Mouse (Mus musculus): Measurements from ENCODE around the gene Commd4. TPM values are rescaled to one million over a fixed set of nuclear protein-coding genes. Genes with fewer than 3 reads are reported as not detected.
A peak's percentile ranks its signal among the peaks of the same experiment; 100 is the strongest.
"Not testable (repeated sequence)": the region's sequence is repeated elsewhere in the genome, so short reads cannot be mapped to it uniquely, and the experiment has no call there.

The Commd4 gene
- 10 to 100 TPM; 65.5 to 89.4 (median 70.9) TPM for total RNA-seq (2022)

DNA sequence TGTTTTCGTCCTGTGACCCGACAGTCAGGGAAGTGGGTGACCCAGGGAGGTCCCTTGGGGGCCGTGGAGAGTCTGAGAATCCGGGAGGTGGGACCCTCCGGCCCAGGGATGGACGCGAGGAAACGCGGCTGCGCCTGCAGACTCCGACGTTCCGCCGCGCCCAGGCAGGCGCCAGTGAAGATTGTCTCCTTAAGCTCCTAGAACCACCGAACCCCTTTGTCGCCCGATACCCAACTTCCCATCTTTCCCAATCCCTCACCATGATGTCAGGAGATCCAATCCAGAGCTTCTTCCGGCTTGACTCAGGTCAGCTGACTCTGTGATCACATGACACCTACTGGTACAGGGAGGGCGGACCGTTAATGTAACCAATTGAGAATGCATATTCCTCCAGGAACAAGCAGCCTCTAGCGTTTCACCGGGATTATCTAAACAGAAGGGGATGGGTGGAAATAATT is at the start of gene Commd4:
Gene Commd4, minus strand, starts transcription at position 319 of the 458 bp plus-strand sequence.
- peak; percentile 92 for DNase-seq

- DNase-seq = no peak
Measured at GRCm38 (mm10) chr9:57206896-57207295, 48.8 kb upstream of the Commd4 start.

- DNase-seq = not testable (repeated sequence)
Measured at GRCm38 (mm10) chr9:57203571-57203970, 45.4 kb upstream of the Commd4 start.

DNA sequence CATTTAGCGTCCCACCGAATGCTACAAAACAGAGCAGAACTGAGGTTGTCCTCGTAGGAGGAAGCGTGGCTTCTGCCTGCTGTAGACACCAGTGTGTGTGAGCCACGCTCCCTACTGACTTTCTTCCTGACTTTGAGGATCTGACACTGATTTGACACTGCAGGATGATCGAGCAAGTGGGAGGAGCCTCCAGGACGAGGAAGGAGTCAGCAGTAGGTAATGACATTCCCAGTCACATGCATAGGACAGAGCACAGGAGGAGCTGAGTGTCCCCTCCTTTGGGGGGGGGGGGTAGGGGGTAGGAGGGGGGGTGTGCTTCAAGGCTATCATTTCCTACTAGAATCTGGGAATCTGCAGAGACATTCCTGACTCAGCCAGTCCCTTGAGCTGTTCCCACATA is 44.9 kb upstream of the Commd4 start:
- no peak for DNase-seq

DNA sequence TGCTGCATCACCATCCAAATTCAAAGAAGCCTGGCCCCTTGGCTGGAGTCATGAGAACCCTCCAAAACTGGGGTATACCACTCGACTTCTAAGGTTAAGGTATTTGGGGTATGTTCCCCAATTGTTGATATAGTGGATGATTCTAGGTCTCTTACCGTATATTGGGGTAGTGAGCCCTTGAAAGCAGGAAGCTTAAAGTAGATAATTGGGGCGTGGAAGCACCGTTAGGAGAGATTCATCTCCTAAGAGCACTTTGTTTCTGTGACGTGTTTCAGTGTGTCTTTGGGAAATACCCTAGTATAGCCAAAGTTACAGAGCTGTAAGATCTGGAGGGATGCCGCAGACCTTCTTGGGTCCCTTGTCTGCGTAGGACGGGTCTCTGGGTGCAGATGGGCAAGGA is 39.3 kb upstream of the Commd4 start:
- DNase-seq = no peak

DNA sequence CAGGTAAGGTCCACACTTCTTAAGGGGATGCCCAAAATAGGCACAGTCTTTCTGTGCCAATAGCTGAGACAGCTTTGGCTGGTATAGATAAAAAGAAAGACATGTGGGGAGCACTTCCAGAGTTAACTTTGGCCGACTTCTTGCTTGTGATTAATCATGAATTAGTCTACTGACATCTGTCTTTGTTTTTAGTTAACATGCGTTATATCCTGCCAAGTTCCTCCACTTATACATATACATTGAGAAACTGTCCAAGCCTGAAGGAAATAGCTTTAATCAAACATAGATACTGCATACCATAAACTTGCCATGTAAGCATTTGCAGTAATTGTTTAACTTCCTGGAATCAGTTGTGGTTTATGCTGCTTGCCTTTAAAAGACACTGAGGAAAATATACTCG is 38.6 kb upstream of the Commd4 start:
- DNase-seq = no peak

DNA sequence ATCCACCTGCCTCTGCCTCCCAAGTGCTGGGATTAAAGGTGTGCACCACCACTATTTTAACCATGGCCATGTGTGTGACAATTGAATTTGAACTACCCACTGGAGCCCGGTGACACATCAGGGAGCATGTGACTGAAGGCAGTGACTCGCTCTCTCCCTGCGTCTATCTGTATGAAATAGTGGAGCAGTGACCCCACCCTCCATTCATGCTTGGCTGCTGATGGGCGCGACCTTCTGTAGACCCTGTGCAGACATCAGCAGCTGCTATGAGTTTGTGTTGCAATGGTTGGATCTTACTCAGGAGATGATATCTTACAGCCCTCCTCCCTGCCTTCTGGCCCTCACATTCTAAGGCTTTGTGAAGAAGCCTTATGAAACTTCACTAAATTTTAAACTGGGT is 10.3 kb upstream of the Commd4 start:
- no peak for DNase-seq

DNA sequence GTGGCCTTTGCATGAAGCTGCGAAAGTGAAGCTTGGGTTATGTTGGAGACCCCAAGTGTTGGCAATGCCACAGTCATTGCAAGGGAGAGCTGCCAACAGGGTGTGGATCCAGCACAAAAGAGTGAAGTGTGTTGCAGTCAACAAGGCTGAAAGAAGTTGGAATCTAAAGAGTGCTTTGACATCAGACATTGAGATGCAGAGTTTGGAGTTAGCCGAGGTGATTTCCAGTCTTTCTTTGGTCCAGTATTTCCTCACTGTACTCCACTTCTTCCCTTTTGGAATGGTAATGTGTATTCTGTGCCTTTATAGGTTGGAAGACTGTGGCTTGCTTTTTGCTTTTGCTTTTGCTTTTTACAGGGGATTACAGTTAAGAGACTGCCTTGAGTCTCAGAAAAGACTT is 8.0 kb upstream of the Commd4 start:
- DNase-seq = no peak

DNA sequence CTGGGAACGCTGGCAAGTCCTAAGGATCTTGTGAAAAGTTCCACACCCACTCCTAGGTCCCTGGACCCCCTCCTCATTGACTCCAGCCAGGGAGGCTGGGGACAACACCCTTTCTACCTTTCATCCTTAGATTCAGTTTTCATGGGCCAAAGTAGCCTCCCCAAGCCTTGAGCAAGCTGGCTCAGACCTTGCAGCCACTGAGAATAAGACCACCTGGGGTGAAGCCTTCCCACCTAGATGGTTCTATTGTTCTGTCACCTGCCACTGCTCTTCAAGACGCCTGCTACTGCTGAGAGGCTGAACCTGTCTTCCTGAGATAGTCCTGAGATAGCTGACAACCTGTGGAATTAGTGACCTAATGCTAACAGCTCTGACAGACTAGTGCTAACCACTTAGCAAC is 5.0 kb upstream of the Commd4 start:
- no peak for DNase-seq

DNA sequence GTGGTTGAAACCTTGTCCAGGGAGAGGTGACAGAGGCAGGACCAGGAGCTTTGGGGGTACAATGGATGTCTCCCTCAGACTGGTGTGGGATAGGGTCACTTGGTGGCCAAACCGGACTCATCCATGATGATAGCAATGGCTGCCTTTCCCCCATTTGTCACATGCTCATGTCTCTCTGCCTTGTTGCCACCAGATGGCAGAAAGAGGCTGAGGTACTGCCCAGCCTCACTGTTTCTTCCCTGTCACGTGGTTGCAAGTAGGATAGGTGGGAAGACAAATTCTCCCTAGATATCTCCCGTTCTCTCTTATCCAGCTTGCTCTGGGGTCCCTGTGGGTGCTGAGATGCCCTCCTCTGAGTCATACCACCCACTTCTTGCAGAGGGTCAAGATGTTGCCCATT is 4.4 kb upstream of the Commd4 start:
- DNase-seq = no peak

DNA sequence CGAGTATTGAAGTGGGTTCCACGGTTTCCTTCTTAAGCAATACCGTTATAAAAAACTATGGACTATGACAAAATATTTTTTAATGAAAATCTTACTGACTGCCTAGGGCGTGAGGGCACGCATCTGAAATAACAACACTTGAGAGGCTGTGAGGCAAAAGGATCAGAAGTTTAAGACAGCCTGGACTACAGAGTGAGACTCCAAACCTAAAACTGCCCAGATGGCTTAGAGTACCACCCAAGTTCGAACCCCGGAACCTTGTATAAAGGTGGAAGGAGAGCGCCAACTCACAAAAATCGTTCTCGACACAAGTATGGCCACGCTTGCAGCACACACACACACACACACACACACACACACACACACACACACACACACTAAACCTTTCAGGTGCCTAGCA is 375 bp upstream of the Commd4 start:
- no peak for DNase-seq

- no peak for DNase-seq
Measured at GRCm38 (mm10) chr9:57157499-57157898, 632 bp downstream of the Commd4 start.

DNA sequence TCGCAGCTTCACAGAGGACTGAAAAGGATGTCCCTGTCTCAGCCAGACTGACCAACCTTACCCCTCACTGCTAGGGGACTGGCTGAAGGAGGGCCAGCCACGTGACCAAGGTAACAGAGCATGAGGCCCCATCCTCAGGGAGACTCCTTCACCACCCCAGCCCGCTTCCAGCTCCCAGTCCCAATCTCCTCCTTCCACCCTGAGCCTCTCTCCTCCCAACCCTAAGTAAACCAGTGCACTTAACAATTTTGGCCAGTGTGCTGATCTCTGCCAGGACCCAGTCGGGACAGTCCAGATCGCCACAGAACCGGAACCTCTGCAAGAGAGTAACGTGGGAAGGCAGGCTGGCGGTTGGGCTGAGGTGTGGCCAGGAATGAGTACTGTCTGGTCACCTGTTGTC is 1.3 kb downstream of the Commd4 start:
- no peak for DNase-seq

- DNase-seq = no peak
Measured at GRCm38 (mm10) chr9:57156383-57156782, 1.7 kb downstream of the Commd4 start.

DNA sequence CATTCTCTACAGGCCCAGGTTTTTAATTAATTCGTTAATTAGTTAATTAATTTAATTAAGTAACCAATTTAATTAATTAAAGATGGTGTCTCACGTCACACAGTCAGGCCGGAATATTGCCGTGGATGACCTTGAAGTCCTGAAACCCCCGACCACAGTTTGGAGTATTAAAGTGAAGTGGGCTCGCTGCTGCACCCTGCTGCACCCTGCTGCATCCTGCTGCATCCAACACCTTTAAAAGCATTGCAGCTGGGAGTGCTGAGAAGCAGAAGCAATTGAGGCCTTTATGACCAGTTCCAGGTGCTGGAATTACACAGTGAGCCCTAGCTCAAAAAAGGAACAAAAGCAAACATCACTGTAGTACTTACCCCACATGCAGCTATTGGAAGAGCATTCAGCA is 5.8 kb downstream of the Commd4 start:
- no peak for DNase-seq

GRCm38 (mm10) chr9:57150192-57150591 is 7.9 kb downstream of the Commd4 start:
- DNase-seq = no peak

GRCm38 (mm10) chr9:57149021-57149420 is 9.1 kb downstream of the Commd4 start:
- DNase-seq = no peak

- DNase-seq = peak; percentile 91
Measured at GRCm38 (mm10) chr9:57148144-57148878, 9.8 kb downstream of the Commd4 start, which contains the start of gene Neil1. Gene Neil1, minus strand, starts transcription at chr9:57148305.

GRCm38 (mm10) chr9:57147205-57148143 is 10.7 kb downstream of the Commd4 start:
- DNase-seq = no peak

DNA sequence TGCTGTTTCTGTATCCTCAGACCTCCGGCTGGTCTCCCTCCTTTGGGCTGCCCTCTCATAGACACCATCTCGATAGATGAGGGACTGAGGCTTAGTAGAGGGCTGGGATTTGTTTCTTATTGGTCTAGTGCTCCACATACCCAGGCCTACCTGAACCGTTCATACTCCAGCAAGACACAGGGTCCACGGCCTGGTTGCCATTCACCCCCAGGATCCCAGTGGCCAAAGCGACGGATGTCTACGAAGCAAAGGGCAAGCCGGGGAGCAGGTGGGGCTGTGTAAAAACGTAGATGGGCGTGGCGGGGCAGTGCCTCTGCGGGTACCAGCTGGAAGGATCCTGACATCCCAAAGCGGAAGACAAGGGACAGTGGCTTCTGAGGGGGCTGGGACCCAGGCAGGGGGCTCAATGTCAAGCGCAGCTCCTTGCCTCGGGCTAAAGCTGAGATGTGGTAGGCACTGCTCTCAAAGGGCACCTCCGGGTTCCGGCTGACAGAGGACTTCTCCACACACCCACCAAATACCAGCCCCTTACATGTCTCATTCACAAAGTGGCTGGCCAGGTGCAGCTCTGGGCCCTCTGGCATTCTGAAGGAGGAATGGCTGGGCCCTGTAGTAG is 11.6 kb downstream of the Commd4 start:
- DNase-seq = no peak

DNA sequence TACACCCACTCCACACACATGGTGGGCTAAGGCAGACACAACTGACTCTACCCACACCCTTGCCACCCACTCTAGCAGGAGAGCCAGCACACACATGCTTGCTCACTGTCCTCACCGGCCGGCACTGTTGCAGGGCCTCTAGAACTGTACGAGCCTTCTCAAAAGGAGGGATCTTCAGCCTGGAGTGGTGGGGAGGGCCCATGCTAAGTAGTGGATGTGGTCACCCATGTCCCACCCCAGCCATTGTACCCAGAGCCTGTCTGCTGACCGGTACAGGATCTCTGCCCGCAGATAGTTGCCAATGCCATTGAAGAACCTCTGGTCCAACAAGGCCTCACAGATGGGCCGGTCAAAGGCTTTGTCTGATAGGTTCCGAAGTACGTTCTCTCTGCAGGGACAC is 13.3 kb downstream of the Commd4 start:
- DNase-seq = no peak

- DNase-seq = no peak
Measured at GRCm38 (mm10) chr9:57143212-57143611, 14.9 kb downstream of the Commd4 start.
